Mouse (Mus musculus) gastrocnemius, postnatal 25 days (tissue): ENCODE measurements around the gene Sphk1. TPM values are rescaled to one million over a fixed set of nuclear protein-coding genes. Genes with fewer than 3 reads are reported as not detected.

ENCODE experiments used
- DNase-seq: peaks from one replicate; pipeline ENCODE4 v3.0.0; 2022
- total RNA-seq, 2 experiments: library from RNA; stranded (reverse); gene quantifications; 1 replicate in 1 of 2; 2 replicates in 1 of 2; pipeline ENCODE4 v1.2.3; 2021

Sphk1 gene
- total RNA-seq, 2 experiments from 2014 or later, result 0.94 to 2.0 TPM

DNA sequence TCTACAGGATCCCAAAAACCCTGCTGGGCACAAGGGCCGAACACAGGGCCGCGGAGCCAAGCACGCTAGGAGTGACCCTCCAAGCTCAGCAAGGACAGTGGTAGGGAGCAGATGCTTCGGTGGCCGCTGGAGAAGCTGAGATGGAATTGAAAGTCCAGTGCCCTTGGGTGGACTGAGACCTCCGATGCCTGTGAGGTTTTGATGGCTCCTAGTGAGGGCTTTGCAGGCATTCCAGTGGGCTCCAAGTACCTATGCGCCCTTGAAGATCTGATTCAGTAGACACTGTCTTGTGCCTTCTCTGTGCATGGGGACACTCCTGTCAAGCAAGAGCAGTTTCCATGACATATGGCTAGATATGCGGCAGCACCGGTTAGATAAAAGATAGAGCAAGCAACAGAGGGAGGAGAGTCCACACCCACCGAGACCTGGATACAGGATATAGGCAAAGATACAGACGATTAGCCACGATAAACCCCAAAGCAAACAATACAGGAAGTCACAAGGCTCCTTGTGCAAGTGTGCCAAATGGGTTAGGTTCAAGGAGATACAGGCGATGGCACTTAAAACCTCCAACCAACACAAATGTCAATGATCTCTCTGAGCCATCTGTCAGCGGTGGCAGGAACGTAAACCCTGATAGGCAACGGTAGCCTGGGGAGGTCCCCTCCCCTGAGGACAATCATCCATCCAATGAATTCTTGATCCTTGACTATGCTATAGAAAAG is 24.4 kb upstream of the Sphk1 start:
- DNase-seq, result no peak

DNA sequence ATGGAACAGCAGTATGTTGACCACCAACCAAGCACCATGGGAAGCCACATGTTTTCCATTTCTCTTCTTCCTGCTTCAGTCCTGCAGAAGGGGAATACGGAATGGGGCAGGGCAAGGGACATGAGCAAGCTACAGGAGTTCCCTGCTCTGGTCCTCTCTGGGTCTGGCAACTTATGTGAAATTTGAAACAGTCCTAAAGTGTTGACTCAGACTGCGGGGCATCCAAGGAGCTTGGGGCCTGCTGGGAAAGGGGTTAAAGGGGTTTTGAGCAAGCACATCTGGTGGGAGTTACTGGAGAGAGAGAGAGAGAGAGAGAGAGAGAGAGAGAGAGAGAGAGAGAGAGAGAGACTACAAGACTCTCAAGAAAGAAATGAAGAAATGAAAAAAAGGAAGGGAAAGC is 22.0 kb upstream of the Sphk1 start:
- DNase-seq, result no peak

DNA sequence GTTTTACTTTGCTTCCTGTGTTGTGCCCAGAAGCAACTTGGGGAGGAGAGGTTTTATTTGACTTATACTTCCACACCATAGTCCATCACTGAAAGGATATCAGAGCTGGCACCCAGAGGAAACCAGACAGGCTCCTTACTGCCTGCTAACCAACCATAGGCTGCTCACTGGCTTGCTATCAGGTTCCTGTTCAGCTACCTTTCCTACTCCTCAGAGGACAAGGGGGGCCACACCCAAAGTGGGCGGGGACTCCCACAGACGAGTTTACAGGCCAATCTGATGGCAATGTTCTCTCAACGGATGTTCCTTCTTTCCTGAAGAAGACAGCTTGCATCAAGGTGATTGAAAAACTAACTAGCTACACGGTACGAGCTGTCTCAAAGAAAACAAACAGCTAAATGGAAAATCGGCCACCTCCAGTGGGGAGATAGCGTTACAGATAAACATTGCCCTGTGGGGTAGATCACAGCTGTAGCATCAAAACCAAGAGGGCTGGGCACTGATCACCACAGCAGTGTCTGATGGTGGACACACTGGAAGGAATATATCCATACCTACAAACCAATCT is 19.3 kb upstream of the Sphk1 start:
- no peak for DNase-seq

DNA sequence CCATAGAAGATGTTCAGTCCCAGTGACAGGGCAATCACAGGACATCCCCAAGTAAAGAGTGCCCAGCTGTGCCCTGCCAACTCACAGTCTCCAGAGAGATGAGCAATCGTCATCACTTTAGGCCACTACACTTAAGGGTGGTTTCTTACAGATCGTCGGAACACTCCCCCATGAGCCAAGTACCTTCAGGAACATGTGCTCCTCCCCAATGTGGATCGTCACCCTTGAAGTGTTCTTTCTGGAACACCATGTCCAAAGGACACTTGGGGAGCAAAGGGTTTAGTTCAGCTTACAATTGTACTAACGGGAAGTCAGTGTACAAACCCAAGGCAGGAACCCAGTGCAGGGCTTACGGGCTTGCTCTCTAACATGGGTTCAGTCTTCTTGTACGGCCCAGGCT is 18.6 kb upstream of the Sphk1 start:
- no peak for DNase-seq

DNA sequence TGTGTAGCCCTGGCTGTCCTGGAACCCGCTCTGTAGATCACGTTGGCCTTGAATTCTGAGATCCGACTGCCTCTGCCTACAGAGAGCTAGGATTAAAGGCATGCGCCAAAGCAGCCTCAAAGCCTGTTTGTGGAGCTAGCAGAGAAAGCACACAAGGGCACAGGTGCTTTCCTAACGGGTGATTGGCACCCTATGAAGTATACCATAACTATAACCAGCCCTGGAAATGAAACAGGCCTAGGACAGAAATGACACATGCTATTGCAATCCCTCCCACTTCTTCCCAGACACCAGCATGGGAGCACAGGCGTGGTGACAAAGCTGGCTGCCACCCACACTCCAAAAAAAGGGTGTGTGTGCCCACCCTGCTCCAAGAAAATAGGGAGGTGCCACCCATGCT is 17.7 kb upstream of the Sphk1 start:
- DNase-seq, result no peak

DNA sequence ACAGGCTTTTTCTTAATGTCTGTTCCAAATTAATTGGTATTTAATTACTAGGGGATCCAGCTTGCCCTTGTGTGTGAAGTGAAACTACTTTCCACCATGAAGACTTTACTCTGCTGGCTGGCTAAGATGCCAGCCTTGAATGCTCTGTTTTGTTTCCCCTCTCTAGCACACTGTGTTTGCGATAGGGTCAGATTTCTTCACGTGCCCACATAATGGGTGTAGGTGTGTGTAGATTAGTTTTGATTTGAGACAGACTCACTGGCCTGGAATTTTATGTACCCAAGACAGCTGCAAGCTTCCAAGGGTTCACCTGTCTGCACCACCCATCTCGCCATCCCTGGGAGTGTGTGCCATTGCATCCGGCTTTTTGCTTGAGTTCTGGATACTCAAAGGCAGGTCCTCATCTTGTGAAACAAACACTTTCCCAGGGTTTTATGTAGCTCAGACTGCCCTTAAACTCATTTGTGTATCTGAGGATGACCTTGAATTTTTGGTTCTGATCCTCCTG is 17.1 kb upstream of the Sphk1 start:
- no peak for DNase-seq

DNA sequence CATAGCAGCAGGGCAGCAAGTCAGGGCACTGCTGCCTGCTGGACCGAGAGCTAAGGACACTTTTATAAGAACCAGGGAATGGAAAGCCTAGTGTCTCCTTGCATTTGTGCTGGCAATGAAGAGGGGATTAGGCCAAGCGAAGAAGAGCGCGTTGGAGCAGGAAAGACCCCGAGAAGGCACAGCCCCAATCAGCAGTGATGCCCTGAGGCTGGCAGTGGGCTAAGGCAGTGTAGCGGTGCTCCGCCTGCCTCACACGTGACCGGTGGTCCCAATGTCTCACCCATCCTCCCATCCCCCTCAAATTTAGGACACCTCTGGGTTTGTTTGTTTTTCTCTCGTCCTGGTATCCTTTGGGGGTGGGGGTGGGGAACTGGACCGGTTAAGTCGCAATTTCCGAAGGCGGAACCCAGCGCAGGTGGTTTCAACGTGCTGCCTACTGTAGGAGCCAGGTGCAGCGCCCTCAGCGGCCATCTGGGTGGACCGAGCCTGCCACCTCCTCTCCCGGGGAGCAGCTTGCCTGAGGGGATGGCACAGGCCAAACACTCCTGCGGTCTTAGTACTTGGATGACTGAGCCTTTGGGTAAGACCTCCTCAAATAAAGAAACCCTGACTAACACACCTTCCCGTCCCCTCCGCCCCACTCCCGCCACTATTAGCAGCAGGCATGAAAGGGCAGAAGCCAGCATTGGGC is 15.2 kb upstream of the Sphk1 start:
- no peak for DNase-seq

DNA sequence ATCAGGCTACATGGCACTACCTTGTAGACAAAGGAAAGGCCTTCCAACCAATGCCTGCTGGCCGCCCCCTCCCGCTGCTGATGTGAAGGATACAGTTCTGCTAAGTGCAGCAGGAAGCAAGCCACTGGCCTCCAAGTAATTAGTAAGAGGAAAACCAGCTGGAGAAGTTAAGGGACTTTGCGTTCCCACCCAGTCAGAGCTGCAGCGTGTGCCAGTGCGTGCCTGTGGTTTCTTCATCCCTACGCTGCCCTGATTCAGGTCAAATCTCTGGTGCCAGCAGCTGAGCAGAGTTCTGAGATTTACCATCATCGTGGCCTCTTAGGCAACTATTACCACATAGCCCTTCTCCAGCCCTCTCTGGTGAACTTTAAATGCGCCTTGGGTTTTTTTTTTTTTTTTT is 12.2 kb upstream of the Sphk1 start:
- peak; percentile 60 for DNase-seq

DNA sequence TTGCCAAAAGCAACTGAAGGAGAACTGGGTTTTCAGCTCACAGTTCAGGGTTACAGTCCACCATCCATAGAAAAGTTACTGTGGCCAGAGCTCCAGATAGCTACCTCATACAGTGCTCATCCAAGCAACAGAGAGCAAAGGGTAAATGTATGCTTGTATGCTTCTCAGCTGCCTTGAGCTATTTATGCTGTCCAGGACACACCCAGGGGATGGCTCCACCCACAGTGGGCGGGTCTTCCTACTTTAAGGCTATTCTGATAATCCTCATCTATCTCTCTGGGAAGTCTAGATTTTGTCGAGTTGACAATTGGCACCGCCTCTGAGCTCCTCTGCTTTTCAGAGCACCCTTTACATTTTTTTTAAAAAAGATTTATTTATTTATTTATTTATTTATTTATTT is 9.6 kb upstream of the Sphk1 start:
- no peak for DNase-seq

DNA sequence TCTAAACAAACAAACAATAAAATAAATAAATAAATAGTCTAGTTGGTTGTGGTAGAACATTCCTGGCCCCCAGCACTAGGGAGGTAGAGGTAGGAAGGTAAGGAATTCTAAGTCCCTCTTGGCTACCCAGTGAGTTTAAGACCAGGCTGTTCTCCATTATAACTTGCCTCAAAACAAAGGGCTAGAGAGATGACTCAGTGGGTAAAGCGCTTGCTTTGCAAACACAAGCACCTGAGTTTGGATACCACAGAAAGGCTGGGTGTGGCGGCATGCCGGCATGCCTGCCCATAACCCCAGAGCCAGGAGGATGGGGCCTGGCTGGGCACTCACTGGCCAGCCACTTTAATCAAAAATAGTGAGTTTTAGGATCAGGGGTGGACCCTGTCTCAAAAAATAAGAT is 8.7 kb upstream of the Sphk1 start:
- DNase-seq, result no peak

DNA sequence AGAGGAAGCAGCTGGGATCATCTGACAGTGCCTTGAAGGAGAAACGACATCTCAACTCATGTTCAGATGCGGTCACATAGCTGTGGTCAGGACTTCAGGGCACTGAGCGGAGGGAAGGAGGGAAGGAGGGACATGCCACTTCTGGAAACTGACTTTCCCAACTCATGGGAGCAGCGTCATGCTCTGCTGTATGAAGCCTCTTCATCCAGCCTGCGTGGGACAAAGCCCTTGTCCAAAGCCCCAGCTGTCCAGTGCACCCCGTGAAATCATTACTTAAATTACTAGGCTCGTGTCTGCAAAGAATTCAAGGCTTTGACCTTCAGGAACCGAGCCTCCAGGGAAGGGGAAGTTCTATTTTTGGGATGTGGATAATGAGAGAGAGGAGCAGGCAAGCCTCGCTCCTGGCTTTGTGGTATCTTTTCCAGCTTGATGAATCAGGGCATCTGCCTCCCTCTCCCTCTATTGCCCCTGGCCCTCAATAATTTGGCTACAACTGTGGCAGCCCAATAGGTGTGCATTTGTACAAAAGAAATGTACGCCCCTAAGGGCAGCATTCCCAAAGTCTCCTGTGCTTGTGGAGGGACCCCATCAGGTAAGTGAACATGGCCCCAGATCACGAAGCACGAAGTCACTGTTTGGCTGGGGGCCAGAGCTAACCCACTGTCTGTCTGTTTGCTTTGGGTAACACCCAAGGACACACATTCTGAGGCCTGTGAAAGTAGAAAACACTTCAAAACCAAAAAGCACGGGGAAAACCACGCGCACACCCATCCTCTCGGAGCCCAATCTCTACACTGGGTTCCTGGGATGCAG is 7.6 kb upstream of the Sphk1 start:
- DNase-seq, result no peak

DNA sequence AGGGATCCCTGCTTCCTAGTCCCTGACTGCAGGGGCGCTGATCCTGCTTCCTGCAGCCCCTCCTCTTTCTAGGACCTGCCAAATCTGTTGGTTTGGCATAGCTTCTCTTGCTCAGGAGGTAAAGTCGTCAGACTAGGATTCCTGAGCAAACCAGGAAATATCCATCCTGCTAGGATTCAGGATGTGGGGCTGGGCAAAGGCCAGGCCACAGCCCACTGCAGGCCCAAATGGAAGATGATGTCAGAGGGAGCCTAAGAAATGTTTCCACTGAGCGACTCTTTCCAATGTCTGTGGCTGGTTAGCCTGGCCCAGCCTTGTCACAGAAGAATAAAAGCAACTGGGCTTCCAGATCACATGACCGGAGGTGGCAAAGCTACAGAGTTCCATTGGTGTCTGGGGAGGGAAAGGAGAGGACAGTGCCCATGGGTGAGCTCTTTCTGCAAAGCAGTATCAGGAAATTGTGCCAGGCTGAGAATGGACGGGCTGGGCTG is 7.0 kb upstream of the Sphk1 start:
- peak; percentile 63 for DNase-seq

DNA sequence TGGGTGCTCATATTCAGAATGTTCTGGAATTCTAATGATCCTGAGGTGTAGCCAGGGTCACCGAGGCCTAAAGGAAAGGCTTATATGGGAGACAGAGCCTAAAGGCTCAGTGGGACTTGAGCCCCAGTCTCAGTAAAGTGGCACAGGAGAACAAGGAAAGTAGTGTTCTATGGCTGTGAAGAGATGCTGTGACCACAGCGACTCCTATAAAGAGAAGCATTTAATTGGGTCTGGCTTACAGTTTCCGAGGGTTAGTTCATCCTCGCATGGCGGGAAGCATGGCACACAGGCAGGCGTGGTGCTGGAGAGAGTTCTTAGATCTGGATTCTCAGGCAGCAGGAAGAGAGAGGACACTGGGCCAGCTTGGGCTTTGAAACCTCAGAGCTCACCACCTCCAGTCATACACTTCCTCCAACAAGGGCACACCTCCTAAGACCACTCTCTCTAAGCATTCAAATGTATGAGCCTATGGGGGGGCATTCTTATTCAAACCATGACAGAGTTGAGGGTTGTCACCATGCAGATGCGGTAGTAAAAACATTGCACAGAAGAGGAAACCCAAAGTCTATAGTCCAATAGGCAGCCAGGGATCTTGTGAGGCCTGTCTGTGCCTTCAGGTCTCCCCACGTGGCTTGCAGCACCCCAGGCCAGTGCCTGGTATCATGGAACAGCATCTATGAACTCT is 1.9 kb upstream of the Sphk1 start:
- DNase-seq, result no peak

DNA sequence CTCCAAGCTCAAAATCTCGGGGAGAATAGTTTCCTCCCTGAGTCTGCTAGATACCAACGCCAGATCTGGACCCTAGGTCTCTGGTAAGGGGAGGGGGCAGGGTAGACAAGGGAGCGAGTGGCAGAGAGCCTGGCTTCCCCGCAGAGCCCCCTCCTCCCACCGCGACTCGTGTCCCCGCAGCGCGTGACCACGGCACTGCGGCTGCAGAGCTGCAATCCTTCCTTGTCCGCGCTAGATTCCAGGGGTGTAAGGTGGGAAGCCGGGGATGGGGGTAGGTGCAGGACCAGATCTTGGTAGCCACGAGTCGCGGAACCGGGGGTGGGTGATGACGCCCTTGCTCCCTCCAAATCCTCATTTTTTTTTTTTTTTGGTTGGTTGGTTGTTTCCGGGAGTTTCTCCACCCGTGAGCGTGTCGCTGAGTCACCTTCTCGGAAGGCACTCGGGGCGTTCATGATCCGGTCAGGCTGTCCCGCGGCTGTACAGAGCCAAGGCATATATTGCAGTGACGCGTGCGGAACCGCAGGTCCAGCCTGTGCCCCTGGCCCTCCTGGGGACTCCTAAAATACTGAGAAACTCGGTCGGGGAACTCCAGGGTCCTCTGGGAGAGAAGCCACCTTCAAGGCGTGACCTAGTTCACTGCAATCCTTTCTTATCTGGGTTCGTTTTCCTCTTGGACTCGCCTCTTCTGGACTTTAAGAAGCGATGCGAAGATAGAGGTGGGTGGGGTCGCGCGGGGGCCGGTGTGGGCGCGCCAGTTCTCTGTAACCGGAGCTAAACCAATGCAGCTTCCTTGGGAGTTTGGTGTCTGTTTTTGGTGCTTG is 856 bp downstream of the Sphk1 start:
- DNase-seq, result no peak

DNA sequence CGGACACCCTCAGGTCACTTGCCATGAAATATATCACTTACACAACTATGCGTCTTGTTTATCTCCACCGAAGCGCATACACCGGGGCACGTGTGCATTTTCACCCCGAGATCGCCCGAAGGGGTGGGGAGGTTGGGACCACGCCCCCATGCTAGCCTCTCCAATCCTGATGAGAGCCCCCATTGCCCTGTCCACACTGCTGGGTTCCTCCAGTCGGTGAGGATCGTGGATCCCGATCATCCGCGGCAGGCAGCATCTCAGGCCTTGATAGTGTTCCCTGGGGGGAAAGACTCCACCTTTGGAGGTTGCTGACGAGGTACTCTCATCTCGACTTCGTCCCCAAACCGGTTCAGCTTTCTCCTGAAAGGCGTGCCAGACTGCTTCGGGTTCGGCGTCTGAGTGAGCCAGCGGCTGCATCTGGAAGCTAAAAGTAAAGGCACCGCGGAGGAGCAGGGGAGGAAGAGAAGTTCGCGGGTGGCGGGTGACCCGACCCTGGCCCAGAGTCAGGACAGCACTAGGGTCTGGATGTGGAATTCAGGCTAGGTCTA is 1.6 kb downstream of the Sphk1 start:
- DNase-seq, result no peak

DNA sequence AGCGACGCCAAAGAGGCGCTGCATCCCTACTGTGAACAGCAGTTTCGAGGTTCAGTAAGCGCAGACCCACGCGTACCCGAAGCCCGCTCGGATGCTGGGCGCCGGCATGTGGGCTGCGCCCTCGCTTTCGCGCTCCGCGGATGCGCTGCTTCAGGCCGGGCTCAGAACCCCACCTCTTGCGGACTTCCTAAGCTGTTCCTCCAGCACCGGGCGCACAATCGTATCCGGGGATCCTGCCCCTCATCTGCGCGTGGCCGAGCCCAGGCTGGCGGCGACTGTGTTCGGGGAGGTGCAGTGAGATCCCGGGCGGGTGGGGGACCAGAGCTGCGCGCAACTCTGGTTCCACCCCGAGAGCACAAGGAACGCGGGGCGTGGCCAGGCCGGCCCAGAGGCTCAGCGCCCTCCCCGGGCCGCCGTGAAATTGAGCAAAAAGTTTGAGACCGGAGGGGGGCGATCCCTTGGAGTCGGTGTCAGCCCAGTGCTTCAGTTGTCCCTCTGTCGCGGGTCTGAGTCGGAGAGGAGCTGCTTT is 2.1 kb downstream of the Sphk1 start:
- peak; percentile 72 for DNase-seq

DNA sequence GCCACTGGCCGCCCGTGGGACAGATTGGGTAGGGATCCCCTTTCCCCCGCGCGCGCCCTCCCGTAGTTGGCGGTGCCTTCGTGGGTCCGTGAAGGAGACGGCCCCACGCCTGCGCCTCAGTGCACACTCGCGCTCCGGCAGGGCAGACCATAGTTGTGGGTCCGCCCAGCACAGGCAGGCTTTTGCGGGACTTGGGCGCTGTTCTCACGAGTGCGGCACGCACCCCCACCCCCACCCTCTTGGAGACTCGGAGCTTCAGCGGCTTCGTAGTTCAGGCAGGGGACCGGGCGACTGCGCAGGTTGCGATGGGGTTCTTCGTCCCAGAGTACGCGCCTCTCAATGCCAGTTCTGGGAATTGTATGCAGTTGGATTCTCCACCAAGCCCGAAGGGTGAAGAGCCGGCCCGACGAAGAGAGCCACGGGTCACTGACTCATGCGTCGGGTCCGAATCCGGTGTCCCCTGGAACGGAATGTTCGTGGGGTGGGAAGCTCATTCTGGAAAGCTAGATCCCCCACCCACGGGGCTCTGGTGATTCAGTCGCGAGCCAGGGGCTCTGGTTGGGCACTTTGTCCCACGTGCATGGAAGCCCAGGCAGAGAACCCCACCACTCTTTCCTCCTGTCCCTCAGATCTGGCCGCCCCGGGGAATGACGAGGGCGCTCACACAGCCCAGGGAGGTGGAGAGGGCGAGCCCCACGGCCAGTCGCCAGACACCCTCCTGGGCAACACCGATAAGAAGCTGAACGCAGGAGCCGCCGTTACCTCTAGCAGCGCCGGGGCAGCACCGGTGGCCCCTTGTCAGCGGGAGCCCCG is 2.8 kb downstream of the Sphk1 start:
- peak; percentile 34 for DNase-seq

DNA sequence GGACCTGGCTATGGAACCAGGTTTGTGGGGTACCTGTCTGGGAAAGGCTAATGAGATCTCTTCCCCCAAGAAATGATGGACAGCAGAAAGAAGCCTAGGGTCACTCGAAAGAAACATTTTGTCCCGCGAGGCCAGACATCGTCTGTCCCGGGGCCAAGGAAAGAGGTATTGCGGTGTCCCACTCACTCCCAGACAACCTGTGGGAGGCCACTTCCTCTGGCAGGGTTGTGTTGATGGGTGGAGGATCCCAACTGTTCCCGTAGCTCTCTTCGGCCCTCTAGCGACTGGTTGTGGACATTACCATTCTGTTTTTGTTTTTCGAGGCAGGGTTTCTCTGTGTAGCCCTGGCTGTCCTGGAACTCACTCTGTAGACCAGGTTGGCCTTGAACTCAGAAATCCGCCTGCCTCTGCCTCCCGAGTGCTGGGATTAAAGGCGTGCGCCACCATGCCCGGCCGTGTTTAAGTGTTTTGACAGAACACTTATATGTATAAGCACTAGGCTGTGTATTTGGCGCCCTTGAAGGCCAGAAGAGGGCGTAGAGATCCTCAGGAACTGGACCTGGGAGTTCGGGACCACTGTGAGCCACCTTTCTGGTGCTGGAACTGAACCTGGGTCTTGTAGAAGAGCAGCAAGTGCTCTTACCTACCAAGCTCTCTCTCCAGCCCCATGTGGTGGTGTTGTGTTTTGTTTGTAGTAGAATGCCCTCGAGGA is 3.6 kb downstream of the Sphk1 start:
- peak; percentile 57 for DNase-seq

DNA sequence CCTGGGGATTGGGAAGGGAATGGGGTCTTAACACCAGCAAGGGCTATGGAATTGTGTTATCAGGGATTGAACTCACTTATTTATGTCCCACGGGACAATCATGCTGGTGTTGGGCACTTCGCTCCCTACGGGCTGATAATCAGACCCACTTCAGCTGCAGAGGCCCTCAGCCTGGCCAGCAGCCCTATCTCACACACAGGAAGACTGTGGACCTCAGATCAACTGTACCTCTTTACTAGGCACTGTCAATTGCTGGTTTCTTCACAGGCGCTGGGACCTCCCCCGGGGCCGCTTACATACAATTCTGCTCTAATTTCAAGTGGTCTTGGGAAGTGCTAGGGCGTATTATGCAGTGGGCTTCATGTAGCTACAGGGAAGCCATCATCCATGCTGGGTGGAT is 6.0 kb downstream of the Sphk1 start:
- DNase-seq, result no peak
